Mouse (Mus musculus) spleen, postnatal 36 days (tissue): ENCODE measurements around the gene Cox7a1.
"Not testable (repeated sequence)": the region's sequence is repeated elsewhere in the genome, so short reads cannot be mapped to it uniquely, and the experiment has no call there.

ENCODE experiments used
- DNase-seq, 2 experiments: peaks; one replicate each; pipeline ENCODE4 v3.0.0; 2022; ENCODE audit warnings: low spot score in 2 of 2, mixed read lengths in 1 of 2

Gene Cox7a1

GRCm38 (mm10) chr7:30193013-30193412 lies 9.1 kb downstream of the Cox7a1 start:
- no peak for DNase-seq

GRCm38 (mm10) chr7:30193581-30194100 lies 9.7 kb downstream of the Cox7a1 start:
- peak; percentile 85 to 86 for DNase-seq

GRCm38 (mm10) chr7:30194101-30194831 lies 10.3 kb downstream of the Cox7a1 start:
- peak in 1 of 2 experiments; percentile 24 for DNase-seq

GRCm38 (mm10) chr7:30194884-30195283 lies 10.9 kb downstream of the Cox7a1 start:
- peak; percentile 96 for DNase-seq

GRCm38 (mm10) chr7:30195461-30195860 lies 11.5 kb downstream of the Cox7a1 start:
- DNase-seq: no peak

GRCm38 (mm10) chr7:30196171-30196570 lies 12.2 kb downstream of the Cox7a1 start:
- DNase-seq: no peak

GRCm38 (mm10) chr7:30197592-30198129 lies 13.7 kb downstream of the Cox7a1 start:
- no peak for DNase-seq

- peak; percentile 61 to 64 for DNase-seq
Observed at GRCm38 (mm10) chr7:30198481-30198971, 14.6 kb downstream of the Cox7a1 start, which contains the start of gene Capns1. Gene Capns1 (minus strand): TSS chr7:30198811.

- DNase-seq: no peak
Observed at GRCm38 (mm10) chr7:30199498-30200139, 15.7 kb downstream of the Cox7a1 start.

- DNase-seq: no peak
Observed at GRCm38 (mm10) chr7:30200200-30200599, 16.3 kb downstream of the Cox7a1 start.

- DNase-seq: not testable (repeated sequence)
Observed at GRCm38 (mm10) chr7:30200661-30201060, 16.7 kb downstream of the Cox7a1 start.

- DNase-seq: no peak
Observed at GRCm38 (mm10) chr7:30202895-30203690, 19.1 kb downstream of the Cox7a1 start.

- DNase-seq: no peak
Observed at GRCm38 (mm10) chr7:30204380-30204779, 20.4 kb downstream of the Cox7a1 start.

- DNase-seq: peak; percentile 41 to 62
Observed at GRCm38 (mm10) chr7:30205383-30205782, 21.4 kb downstream of the Cox7a1 start.

- not testable (repeated sequence) for DNase-seq
Observed at GRCm38 (mm10) chr7:30206364-30206763, 22.4 kb downstream of the Cox7a1 start.

GRCm38 (mm10) chr7:30211025-30211424 lies 27.1 kb downstream of the Cox7a1 start:
- DNase-seq: no peak

GRCm38 (mm10) chr7:30213881-30214280 lies 29.9 kb downstream of the Cox7a1 start:
- no peak for DNase-seq

- DNase-seq: no peak
Observed at GRCm38 (mm10) chr7:30215875-30216274, 31.9 kb downstream of the Cox7a1 start.

GRCm38 (mm10) chr7:30216723-30217151 lies 32.8 kb downstream of the Cox7a1 start:
- peak; percentile 65 to 72 for DNase-seq

GRCm38 (mm10) chr7:30217277-30217676 lies 33.3 kb downstream of the Cox7a1 start:
- DNase-seq: no peak

GRCm38 (mm10) chr7:30219293-30220007 lies 35.5 kb downstream of the Cox7a1 start:
- DNase-seq: no peak
